Mouse (Mus musculus) left cerebral cortex, adult 18-20 months (tissue): Measurements from ENCODE around the gene Tnfrsf1a. TPM values are rescaled to one million over a fixed set of nuclear protein-coding genes. Genes with fewer than 3 reads are reported as not detected.
"Not testable (repeated sequence)": the region's sequence is repeated elsewhere in the genome, so short reads cannot be mapped to it uniquely, and the experiment has no call there.

Experiments used
- DNase-seq, 2 experiments: peaks; one replicate each; pipeline ENCODE4 v3.0.0; 2021 to 2022; ENCODE audit warnings: low spot score in 2 of 2, mixed read lengths in 1 of 2
- long read RNA-seq, 2 experiments: library from polyadenylated mRNA; stranded (forward); transcript quantifications; one replicate each; pipeline ENCODE4 v2.0.0; 2021
- total RNA-seq, 2 experiments: library from RNA; stranded (reverse); gene quantifications; 2 replicates each; pipeline ENCODE4 v1.2.3; 2021

The Tnfrsf1a gene
- total RNA-seq: 10 to 100 TPM; 10.9 to 13.4 TPM
- long read RNA-seq, experiment 1, transcript Tnfrsf1a-201 (10 exons, 2,156 nt): major isoform, 11 of 12 reads
- long read RNA-seq, experiment 1, partial matches to known transcripts: 0 of 12 reads
- long read RNA-seq, experiment 1, other reads (novel, unspliced or antisense): 1 of 12 reads
- long read RNA-seq, experiment 2, transcript Tnfrsf1a-201 (10 exons, 2,156 nt): major isoform, 7 of 10 reads
- long read RNA-seq, experiment 2, partial matches to known transcripts: 3 of 10 reads
- long read RNA-seq, experiment 2, other reads (novel, unspliced or antisense): 0 of 10 reads

DNA sequence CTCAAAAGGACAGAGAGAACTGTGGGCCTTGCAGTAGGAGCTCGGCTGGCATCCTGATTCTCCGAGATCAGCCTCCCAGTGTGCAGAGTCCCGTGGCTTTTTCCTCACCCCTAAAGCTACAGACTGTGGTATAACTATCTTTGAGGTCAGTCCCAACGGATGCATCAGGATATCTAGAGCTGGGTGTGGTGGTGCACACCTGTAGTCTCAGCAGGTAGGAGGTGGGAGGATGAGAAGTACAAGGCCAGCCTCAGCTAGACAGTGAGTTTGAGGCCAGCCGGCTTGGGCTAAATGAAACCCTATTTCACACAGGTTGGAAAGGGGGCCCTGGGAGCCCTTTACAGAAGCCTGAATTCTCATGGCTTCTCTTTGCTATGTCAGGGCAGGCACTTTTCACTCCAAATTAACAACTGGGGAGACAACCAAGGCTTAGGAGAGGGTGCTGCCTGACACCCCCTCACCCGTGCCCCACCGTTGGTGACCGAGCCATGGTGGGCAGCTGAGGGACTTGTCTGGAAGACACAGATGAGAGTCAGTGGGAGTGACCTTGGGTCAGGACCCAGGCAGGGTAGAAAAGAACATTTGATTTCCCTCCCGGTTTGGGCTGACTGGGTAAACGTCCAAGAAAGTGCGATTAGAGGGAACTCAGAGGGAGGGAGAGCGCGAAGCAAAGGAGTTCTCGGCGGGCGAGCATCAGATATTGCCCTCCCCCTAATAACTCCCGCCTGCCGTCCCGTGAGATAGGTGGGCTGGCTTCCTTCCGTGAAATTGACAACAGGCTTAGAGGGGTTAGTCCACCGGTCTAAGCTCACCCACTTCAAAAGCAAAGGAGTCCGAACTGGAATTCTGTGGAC lies at the start of gene Tnfrsf1a:
Gene Tnfrsf1a, plus strand, starts transcription at position 642 of the 854 bp plus-strand sequence.
- no peak for DNase-seq

DNA sequence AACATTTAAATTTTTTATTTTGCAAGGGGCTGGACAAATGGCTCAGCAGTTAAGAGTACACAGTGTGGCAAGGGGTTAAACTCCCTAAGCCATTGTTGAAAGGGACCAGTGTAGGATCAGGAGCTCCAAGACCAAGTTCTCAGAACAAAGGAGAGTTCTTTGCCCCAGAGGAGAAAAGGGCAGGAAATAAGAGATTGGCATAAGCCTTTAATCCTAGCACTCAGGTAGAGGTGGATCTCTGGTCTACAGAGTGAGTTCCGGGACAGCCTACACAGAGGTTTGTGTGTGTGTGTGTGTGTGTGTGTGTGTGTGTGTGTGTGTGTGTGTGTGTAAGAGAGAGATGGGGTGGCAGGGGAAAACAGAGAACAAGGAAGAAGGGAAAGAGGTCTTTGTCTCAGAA lies 48.2 kb upstream of the Tnfrsf1a start:
- no peak for DNase-seq

DNA sequence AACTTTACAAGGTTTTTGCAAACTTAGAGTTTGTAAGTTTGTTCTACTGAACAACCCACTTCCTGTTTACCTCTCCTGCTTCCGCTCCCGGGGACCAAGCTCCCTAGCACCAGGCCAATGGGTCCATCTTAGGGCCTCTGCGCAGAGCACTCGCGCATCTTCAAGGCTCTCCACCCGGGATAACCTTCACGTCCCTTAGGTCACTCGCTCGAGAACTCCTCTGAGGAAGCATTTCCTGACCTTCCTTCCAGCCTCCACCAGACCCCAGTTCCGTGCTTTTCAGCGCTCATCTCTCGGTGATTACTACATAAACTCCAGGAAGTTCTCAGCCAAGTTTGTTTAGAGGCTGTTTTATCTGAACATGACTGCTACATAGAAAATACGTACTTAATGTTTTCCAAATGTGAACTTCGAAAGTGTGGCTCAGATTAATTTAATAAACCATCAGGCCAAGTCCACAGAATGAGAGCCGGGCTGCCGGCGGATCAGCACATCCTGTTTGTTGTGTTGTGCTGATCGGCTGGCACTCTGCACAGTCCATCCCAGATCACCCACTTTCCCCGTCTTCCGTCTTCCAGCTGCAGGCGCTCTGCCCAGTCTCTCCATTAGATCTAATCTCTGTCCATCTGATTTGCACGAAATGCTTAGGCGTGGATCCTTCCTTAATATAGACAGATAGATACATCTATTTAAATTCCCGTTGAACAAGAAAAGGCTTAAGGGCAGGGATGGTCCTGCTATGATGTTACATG lies 46.8 kb upstream of the Tnfrsf1a start:
- DNase-seq: no peak

DNA sequence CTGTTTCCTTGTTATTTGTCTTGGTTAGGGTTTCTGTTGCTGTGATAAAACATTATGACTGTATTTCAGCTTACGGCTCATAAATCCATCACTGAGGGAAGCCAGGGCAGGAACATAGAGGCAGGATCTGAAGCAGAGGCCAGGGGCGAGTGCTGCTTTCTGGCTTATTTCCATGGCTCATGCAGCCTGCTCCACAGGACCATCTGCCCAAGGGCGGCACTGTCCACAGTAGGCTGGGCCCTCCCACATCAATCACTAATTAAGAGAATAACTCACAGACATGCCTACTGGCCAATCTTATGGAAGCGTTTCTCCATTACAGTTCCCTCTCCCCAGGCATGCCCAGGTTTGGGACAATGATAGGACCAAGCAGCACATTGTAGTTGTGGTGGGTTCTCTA lies 45.9 kb upstream of the Tnfrsf1a start:
- no peak for DNase-seq

DNA sequence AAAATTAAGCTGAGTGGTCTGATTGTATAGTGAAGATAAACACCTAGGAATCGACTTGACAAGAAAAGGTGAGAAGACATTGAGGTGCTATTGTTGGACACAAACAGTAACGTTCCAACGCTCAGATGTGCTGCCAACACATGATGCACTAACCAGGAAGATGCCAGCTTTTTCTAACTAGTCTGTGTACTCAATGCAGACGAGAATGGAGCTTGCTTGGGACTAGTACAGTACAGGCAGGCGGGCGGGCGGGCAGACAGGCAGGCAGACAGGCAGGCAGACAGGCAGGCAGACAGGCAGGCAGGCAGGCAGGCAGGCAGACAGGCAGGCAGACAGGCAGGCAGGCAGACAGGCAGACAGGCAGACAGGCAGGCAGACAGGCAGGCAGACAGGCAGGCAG lies 44.8 kb upstream of the Tnfrsf1a start:
- not testable (repeated sequence) for DNase-seq

DNA sequence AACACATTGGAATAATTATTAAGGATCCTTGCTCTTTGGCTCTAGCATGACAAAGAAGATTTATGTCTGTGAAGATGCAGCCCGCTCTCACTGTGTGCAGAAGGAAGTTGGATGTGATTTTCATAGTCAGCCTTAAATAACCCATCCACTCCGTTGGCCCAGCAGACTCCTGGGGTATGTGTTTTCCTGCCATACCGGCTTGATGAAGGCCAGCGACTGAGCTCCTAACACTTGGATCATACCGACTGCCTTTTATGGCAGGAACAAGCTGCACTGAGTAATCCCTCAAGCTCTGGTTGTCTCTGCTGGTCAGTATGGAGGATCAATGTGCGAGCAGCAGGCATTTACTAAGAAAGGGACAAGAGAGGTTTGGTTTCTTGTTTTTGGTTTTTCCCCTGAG lies 43.7 kb upstream of the Tnfrsf1a start:
- no peak for DNase-seq

DNA sequence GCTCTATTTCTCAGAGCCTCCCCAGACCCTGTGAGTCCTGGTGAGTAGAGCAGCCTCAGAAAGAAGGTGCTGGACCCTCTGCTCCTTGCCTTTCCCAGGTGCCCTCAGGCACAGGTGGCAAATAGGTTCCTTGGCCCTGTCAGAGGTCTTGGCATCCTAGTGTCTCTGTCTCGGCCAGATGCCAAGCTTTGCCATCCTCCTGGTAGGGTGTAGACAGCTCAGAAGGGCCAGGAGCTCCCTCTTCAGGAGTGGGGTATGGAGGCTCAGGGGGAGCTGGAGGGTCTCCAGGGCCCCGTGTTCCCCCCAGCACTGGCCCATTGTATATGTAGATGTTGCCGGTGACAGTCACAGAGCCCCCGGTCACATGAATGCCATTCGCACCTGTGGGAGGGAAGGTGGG lies 42.1 kb upstream of the Tnfrsf1a start:
- DNase-seq: no peak

DNA sequence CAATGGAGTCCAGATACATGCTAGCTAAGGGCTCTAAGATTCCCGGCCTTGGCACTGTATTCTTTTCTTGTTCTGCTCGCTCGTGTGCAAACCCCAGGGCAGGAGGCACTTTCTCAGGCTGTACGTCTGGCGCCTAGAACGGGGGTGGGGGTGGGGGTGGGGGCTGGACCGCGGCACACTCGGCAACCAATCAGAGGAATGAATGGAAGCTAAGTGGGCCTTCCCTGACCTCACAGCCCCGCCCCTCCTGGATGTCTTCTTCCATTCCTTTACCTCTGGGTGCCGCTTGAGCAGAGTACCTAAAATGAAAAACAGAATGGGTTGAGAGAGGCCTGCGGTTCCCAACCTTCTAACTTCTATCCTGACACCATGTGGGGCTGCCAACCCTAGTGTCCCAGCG lies 40.2 kb upstream of the Tnfrsf1a start:
- no peak for DNase-seq

DNA sequence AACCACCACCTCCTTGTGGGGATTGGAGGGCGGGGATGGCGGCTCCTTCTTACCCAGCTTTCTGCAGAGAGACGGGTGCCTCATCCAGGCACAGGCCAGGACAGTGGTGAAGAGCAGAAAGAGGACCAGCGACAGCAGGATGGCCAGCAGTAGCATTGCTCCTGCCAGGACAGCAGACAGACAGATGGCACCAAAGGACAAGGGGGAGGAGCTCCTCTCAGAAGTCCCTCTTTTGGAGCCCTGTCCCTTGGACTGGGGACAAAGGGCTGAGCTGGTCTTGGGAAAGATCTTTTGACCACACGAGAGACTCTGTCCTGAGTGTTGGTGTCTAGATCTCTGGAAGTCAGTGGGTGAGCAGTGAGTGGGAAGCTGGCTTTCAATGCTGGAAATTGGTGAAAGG lies 39.8 kb upstream of the Tnfrsf1a start:
- no peak for DNase-seq

DNA sequence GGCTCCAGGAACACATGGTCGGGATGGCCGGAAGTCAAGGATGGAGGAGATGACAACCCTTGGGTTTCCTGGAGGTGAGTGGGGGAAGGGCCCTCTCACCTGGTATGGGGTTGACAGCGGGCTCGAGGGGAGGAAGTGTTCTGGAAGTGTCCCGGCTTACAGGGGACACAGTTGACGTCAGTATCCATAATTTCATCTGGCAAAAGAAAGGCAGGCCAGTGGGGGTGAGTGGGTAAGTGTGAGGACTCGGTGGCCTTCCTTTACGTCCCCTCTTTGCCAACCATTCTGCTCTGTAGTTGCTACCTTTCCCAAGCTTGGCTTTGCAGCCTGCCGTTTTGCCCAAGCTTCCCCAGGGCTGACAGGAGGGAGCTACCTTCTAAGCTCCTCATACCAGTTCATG lies 37.0 kb upstream of the Tnfrsf1a start:
- no peak for DNase-seq

DNA sequence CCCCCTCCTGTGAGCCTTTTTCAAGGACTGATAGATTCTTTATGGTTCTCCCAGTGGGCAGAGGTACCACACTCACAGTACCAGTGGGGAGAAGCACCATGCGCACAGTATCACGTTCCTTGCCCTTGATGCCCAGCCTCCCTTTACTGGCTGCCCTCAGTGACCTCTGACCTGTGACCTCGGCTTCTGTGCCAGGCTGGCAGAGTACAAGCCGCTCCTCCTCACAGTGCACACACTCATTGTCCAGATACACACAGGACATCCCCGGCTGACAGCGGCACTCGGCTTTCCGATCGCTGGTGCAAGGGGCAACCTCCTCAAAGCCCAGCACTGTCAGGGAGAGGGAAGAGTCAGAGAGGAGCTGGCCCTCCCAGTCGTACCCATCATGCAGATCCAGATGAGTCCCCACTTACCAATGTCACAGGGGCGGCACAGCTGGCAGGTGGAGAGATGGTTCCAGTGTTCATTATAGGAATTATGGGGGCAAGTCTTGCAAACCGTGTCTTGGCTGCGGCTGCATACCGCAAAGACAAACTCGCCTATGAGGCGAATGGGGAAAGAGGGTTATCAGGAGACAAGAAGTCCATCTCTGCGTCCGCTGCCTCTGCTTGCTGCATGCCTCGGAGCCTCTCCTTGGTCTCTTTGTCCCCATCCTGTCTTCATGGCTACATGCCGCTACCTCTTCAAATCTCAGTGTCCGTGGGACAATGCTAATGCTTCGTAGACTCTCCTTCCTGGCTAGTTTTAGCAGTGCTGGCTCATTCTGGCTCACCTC lies 36.4 kb upstream of the Tnfrsf1a start:
- DNase-seq: no peak

DNA sequence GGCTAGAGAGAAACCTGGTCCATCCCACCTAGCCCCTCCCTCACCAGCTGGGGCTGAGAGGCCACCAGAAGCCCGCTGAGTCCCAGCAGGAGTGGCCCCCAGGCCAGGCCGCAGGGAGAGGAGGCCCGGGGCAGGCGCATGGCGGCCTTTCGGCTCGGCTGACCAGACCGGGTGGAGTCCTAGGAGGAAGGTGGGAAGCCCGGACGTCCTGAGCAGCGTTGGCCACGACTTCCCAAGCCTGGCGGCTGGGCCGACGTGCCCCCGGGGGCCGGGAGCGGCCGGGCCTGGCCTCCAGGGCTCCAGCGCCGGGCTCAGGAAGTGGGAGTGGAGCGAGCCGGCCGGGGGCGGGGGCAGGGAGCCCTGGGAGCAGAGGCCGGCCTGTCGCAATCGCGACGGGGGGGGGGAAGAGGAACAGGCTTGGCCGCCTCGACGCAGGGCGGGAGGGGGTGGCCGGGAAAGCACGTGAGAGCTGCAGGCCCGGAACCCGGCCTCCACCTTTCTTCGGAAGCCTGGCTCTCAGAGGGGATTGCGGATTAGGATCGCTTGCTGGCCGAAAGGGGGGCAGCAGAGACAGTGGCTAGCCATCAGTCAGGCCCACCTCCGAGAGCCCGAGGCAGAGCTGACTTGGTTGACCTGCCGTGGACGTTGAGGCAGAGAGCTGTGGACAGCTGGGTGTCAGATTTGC lies 35.5 kb upstream of the Tnfrsf1a start, which contains the start of gene Ltbr:
Gene Ltbr, minus strand, starts transcription at position 340 of the 685 bp plus-strand sequence.
- peak; percentile 25 to 35 for DNase-seq

DNA sequence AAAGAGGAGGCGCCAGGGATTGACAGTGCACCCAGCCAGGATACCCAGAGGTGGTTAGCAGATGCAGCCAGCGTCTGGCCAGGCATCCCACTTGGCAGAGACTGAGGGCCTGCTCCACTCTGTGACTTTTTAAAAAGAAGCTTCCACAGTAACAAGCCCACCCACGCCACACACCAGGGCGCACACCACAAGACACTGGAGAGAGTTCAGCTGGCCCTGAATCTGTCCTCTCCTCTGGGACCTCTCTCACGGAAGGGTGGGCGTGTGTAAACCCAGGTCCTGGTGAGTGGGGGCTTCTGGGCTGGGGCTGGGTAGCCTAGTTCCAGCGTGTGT lies 35.0 kb upstream of the Tnfrsf1a start:
- no peak for DNase-seq

DNA sequence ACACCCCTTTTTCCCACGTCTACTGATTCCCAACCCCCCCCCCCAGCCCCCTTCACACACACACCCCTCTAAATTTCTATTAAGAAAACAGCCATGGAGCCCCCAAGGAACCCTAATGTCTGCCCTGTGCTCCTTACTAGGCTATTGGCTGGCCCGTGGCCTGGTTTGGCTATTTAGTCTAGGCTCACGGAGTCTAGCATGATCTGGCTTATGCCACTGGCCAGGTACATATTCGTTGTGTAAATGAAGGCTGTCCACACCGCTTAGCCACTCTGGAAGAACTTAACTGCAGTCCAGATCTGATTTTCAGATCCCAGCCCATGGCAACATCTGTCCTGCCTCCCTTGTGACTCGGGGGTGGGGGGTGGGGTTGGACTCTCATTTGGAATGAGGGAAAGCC lies 34.4 kb upstream of the Tnfrsf1a start:
- no peak for DNase-seq

DNA sequence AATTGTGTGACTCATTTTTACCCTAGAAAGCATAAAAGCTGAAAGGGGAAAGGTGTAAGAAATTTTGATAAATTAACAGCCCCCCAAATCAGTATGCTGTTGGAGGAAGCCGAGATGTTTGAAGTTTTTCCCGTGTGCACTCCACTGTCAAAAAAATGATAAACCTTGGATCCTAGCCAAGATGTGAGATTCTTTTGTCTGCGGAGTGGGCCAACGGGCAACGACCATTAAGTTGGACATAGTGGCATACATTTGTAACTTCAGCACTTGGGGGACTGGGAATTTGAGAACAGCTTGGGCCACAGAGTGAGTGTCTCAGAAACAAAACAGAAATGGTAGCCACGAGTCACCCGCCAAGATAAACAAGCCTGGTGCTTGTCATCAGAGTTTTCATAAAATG lies 32.1 kb upstream of the Tnfrsf1a start:
- DNase-seq: no peak

DNA sequence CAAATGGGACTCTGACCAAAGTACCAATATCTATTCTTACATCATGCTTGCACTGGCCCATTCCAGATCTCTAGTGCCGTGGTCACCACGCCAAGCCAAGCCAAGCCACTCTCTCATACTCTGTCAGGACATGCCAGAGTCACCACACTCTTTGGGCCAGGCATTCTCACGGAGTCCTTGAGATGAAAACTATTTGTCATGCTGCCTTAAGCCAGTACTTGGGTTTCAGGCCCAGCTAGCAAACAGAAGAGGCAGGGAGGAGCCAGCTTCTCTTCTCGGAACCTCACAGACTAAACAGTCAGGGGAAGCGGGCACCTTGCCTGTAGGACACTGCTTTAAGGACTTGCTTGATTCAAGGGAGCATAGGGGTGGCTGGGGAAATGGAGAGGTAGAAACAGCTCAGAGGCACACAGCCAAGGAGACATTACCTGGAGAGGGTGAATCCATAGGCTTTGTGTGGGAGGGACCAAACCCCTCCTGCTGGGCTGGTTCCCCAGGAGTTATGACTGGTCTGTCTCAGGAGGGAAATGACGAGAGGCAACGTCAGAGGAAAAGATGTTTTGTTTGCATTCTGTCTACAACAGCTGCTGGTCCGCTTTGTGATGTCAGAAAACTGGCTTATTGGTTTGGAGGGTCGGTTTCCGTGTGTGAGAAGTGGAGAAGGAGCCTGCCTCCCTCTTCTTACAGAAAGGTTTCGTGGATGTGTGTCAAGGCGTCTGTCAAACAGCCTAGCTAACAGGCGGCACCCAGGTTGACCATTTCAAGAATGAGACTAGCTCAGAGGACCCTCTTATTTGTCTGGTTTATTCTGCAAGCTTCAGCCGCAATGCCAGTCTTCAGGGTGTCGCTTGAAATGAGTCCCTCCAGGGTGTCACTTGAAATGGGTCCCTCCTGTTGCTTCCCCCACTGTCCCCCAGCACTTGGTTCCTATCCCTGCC lies 29.9 kb upstream of the Tnfrsf1a start:
- no peak for DNase-seq

DNA sequence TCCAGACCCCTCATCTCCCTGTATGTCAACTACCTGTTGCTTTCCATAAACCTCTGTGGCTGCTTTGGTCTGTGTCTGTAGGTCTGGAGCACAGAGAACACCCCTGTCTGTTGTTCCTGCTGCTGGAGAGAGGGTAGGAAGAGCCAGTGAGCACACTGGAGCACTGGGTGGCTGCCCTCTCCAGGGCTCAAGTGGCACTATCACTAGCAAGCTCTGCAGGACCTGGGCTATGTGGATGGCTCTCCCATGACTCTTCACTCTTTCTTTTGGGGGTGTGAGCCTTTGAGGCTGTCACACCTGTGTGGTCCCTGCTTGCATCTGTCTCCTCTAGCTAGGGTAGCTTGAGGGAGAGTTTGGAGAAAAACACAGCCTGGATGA lies 29.3 kb upstream of the Tnfrsf1a start:
- DNase-seq: no peak

DNA sequence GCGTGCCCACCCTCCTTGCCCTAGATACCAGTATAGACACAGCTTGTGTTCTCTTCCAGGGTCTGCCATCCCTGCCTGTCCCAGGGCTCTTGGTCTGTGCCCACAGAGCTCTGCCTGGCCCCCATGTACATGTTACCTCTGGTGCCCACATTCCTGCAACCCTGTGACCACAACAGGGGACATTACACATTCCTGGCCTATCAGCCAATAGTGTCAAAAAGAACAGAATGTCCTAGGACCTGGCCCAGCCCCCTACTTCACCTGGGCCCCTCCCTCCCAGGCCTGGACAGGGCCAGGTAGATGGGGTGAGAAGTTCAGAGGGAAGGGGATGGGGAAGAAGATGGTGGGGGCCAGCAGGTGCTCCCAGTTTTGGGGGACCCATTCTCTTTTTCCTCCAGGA lies 28.8 kb upstream of the Tnfrsf1a start, which contains the start of gene Scnn1a:
Gene Scnn1a, plus strand, starts transcription at position 337 of the 400 bp plus-strand sequence.
- DNase-seq: no peak

DNA sequence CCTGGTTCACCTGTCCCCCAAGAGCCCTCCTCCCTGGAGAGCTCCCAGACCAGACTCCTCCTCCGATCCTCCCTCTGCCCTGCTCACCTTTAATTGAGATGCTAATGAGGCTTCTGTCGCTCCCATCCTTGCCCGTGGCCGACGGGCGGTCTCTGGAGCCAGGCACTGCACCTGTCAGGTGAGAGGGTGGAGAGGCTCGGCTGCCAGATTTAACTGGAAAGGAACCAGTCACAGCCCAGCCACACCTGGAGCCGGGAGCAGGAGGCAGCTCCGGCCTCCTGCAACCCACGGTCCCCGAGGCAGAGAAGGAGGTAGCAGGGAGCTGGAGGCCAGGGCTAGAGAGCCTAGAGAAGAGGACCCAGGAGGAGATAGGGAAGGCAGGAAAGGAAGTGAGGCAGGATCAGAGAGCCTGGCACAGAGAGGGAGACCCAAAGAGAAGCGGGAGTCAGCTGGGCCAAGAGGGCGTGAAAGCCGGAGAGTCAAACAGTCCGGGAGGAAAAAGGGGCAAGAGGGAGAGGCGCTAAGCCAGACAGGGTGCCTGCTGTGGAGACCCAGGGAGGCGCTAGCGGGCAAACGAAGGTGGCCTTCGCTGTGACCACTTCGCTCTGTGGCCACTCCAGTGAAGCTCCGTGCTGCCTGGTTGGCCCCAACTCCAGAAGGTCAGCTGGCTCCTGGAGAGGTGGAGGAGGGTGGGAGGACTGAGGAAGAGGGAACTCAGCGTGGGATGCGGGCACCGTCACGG lies 27.9 kb upstream of the Tnfrsf1a start:
- no peak for DNase-seq
